Mouse (Mus musculus) cerebellum, postnatal 14 days (tissue): ENCODE results near the gene Cmtm2b.
"Not testable (repeated sequence)": the region's sequence is repeated elsewhere in the genome, so short reads cannot be mapped to it uniquely, and the experiment has no call there.

Experiments used
- DNase-seq, 2 experiments: peaks; one replicate each; pipeline ENCODE4 v3.0.0; 2021; ENCODE audit warnings: mixed read lengths in 2 of 2

Cmtm2b gene

DNA sequence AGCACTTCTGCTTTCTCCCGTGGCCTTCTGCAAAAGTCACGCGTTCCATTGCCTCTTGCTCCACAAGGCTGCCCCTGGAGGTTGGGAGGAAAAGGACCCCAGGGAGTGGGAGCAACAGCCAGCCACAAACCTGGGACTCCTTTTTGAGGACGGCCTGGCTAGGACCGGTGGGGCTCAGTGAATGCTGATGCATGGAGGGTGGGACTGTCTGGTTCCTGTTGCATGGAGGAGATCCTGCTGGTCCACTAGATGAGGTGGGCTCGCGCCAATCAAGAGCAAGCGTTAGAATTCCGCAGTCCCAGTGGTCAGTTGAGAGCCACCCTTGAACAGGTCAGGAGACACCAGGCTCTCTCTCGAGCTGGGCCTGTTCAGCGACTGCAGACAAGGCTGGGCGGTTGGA, at the start of gene Cmtm2b:
Gene Cmtm2b (plus strand): TSS at position 301 of the 400 bp plus-strand sequence.
- not testable (repeated sequence) for DNase-seq

DNA sequence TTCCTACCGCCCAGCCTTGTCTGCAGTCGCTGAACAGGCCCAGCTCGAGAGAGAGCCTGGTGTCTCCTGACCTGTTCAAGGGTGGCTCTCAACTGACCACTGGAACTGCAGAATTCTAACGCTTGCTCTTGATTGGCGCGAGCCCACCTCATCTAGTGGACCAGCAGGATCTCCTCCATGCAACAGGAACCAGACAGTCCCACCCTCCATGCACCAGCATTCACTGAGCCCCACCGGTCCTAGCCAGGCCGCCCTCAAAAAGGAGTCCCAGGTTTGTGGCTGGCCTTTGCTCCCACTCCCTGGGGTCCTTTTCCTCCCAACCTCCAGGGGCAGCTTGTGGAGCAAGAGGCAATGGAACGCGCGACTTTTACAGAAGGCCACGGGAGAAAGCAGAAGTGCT, 28.9 kb upstream of the Cmtm2b start, which contains the start of gene Cmtm2a:
Gene Cmtm2a (minus strand): TSS at position 101 of the 400 bp plus-strand sequence.
- not testable (repeated sequence) for DNase-seq

DNA sequence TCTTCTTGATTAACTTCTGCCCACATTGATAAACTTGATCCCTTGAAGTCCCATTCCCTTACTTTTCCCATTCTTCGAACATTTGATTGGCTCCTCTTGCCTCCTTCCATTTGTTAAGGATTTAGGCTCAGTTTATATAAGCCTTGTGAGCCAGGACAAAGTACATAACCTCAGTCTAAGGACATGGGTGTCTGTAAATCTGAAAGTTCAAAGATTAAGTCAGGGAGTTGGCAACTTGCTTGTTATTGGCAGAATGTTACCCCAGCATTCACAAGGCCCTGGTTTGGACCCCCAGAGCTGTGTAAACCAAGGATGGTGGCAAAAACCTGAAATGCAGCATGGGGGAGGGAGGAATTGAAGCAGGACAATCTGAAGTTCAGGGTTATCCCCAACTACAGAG, 27.6 kb upstream of the Cmtm2b start:
- no peak for DNase-seq

GRCm38 (mm10) chr8:104301577-104301976, 20.5 kb upstream of the Cmtm2b start:
- peak; percentile 11 to 16 for DNase-seq

GRCm38 (mm10) chr8:104302536-104302935, 19.5 kb upstream of the Cmtm2b start:
- not testable (repeated sequence) for DNase-seq

DNA sequence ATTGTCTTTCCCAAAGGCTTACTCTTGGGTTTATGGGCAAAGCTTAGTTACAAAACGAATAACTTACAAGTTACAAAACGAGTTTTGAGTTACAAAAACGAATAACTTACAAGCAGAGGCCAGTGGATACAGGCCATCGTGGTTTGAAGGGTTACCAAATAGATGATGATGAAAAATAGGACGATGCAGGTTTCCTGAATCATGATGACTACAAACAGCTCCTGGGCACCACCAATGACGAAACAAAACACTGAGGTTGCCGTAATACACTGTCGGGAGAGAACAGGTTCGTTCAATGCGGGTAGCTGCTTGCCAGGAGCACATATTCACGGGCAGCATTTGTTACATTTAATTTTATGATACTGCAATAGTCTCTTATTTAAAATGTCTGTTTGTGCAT, 17.1 kb upstream of the Cmtm2b start:
- no peak for DNase-seq

GRCm38 (mm10) chr8:104308341-104308740, 13.7 kb upstream of the Cmtm2b start:
- DNase-seq = not testable (repeated sequence)

- DNase-seq = peak; percentile 64 to 72
Observed at GRCm38 (mm10) chr8:104309441-104310155, 12.4 kb upstream of the Cmtm2b start, which contains the start of the genes Gm45711 and Cmtm1. Gm45711 (minus strand) TSS chr8:104310081. Cmtm1 (minus strand) TSS chr8:104310145.

DNA sequence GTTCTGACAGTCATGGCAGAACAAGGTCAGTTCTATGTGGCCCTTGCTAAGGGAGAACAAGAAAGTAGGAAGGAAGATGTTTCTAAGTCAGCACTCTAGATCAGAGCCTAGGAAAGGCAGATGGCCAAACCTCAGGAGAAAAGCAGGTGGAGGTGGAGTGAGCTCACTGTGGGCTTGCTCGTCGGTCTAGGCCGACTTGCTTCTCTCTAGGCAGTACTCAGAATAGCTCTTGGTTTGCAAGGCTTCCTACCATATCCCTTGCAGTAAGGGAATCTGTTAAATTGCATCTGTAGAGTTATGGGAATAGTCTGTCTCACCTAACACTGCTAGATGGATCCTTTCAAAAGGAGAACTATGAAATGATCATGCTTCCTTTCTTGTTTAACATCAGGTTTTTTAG, 10.0 kb upstream of the Cmtm2b start:
- DNase-seq = not testable (repeated sequence)

DNA sequence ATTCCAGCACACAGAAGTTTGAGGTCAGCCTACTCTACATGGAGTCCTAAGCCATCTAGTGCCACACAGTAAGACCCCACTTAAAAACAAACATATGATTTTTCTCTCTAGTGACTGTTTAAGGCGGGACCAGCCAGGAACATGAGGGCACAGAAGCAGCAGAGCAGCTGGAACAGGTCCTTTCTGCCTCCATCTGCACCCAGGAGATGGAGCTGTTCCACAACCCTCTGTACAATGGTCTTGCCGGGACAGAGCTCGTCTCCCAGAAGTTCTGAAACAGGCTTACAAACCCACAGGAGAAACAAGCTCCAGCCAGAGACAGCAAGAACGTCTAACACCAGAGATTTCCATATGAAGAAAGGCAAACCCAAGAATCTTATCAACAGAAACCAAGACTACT, 8.7 kb upstream of the Cmtm2b start:
- DNase-seq = peak in 1 of 2 experiments; percentile 7

DNA sequence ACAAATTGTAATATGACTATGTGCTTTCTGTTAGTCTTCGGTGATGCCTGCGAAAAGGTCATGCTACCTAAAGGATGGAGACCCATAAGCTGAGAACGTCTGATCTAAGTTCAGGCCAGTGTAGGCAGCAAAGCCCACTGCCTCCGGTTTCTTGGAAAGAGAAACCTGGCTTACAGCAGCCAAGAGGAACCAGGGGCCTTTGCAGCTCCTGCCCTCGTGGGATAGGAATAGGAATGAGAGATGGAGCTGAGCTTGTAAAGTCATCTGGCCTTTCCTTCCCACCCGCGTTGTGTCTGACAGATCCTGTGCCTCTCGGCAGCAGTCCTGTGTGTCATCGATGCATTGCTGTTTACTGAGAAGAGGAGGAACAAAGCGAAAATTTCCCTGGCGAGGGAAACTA, 763 bp upstream of the Cmtm2b start, which contains the start of gene Gm11020:
Gene Gm11020 (plus strand): TSS at position 301 of the 400 bp plus-strand sequence.
- not testable (repeated sequence) for DNase-seq

- no peak for DNase-seq
Observed at GRCm38 (mm10) chr8:104332665-104333631, 10.9 kb downstream of the Cmtm2b start.

GRCm38 (mm10) chr8:104333786-104334185, 11.8 kb downstream of the Cmtm2b start:
- DNase-seq = no peak

DNA sequence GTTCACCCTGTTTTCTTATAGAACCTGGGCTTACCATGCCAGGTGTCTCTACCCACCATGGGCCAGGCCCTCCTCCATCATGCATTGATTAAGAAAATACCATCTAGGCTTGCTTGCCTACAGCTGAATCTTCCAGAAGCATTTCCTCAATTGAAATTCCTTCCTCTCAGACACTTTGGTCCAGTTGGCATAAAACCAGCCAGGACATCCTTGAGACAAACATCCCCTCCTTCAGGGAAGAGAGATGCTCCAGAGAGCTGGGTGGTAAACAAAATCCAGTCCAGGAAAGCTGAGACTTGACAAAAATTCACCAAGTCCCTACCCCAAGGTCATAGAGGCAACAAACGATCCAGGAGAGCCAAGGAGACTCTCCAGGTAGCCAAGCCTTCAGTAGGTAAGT, 12.2 kb downstream of the Cmtm2b start:
- DNase-seq = no peak

- no peak for DNase-seq
Observed at GRCm38 (mm10) chr8:104336806-104337205, 14.8 kb downstream of the Cmtm2b start.

DNA sequence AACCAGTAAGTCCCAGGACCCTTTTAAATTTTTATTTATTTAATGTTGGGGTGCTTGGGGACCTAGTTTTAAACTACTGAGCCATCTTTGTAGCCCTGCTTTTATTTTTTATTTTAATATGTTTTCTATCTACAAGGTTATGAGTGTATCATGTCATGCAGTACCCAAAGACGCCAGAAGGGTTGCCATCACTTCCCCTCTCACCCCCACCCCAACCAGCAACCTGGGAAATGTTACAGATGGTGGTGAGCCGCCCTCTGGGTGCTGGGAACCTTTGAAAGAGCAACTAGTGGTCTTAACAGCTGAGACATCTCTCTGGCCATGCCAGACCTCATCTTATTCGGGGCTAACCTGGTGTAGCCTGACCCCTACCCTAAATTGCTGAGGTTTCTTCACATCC, 15.9 kb downstream of the Cmtm2b start:
- no peak for DNase-seq

DNA sequence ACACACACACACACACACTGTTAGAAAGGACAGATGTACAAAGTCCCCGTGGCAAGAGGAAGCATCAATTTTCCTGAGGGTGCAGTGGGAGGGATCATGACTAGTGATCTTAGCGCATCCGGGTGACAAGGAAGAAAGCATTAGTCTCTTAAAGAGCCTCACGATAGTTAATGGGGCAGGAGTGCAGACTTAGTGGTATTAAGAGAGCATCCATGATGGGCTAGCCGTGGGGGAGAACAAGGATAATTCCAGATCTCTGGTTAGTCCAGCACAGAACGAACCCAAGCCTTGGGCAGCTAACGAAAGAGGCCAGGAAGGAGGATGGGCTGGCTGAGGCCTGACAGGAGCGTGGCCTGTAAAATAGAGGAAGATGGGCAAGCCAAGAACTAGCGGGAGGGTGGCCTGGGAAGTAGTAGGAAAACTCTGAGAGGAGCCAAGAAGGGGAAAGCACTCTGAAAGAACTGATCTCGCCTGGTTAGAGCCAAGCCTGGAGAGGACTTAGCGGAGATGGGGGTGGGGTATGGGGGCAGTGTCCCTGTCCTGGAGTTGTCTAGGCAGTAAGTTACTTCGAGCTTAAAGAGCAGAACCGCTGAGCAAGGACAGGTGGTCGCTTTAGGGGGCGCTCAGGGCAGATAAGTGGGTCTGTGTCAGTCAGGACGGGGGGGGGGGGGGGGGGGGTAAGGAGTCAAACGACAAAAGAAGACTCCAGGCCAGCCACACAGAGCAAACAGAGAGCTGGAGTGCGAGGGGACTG, 17.4 kb downstream of the Cmtm2b start, which contains the start of gene Cmtm3:
Gene Cmtm3 (plus strand): TSS at position 182 of the 754 bp plus-strand sequence.
- DNase-seq = peak in 1 of 2 experiments; percentile 12

DNA sequence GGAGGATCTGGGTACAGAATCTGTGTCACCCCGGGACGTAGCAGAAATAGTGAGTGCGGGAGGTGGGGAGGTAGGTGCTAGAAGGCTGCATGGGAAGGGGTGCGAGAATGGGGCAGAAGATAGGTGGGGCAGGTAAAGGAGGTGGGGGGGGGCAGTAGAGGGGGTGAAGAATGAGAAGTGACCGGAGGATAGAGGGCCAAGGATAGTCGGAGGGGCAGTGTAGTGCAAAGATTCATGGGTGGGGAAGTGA, 17.9 kb downstream of the Cmtm2b start:
- DNase-seq = no peak

DNA sequence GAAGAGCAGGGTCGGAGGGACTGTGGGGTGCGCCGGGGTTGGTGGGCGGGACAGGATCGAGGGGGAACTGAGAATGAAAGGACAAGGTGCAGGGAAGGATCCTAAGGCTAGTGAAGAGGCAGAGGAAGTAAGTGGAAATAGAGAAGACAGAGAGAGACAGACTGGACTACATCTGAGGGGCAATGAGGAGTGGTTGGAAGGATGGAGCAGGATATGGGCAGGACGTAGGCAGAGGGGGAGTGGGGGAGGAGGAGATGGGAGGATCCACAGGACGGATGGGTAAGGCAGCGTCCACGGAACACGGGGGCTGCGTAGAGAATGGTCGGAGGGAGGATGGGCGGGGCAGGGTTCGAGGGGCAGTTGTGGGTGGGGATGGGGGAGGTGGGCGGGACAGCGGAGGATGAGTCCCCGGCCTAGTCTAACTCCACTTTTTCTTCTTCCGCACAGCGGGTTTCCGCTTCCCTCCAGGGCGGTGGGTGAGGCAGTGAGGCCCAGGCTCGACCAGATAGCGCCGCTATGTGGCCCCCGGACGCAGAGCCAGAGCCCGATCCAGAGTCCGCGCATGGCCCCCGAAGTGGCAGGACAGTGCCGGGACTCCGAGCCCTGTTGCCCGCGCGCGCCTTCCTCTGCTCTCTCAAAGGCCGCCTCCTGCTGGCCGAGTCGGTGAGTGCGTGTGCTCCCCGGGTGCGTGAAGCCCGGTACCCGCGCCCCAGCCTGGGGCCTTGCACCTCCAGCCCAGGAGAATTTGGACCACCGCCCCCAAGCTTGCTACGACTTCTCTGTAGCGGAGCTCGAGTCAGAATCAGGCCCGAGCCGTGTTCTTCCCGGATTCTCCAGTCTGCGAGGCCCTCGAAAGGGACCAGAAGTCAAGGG, 18.4 kb downstream of the Cmtm2b start:
- peak; percentile 58 to 79 for DNase-seq

DNA sequence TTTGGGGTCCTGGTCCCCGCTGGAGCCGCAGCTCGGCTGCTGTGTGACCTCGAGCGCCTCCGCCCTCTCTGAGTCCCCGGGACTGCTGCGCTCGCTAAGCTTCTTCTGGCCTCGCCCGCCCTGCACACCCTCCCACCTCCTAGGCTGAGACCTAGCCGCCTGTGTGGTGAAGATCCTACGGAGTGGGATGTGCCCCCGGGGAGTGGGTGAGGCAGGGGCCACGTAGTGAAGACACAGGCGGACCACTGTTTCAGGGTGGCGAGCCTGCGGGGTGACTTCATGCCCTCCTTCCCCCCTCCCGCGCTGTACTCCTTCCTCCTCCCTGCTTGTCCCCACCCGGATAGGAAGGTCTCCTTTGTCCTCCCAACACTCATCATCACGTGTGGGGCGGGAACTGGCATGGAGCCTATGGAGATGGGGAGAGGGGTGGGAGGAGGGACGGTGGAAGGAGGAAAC, 19.1 kb downstream of the Cmtm2b start:
- peak in 1 of 2 experiments; percentile 57 for DNase-seq

GRCm38 (mm10) chr8:104341678-104342077, 19.6 kb downstream of the Cmtm2b start:
- no peak for DNase-seq

DNA sequence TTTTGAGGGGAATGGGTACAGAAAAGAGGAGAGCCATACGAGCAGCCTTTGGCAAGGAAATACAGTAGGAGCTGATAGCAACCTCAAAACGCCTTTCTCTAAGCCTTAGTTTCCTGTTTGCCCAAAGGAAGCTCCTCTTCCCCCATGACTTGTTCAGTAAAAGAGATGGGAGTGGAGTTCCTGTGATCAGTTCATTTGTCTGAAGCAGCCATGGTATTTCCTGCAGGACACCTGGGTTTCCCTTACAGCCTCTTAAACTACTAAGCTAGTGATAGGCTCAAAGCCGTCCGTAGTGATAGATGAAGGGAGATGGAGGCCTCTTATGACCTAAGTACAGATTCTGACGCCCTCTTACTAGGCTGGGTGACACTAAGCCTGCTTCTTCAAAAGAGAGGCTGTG, 20.4 kb downstream of the Cmtm2b start:
- no peak for DNase-seq
